Mouse (Mus musculus) intestine, embryonic 14.5 days (tissue): ENCODE measurements around the gene Emc9. TPM values are rescaled to one million over a fixed set of nuclear protein-coding genes. Genes with fewer than 3 reads are reported as not detected.

Experiments
- ATAC-seq: fragments of 200-750 bp; cut with Nextera tagmentation; replicated peaks from 2 replicates; pipeline ENCODE4 v1.8.0; 2017; ENCODE audit warnings: low read depth, moderate number of reproducible peaks, moderate TSS enrichment, moderate library complexity; ENCODE audit not compliant: low FRiP score, low TSS enrichment
- DNase-seq: peaks from one replicate; pipeline ENCODE4 v3.0.0-alpha.2; 2018; ENCODE audit warnings: low spot score
- H3K27ac ChIP-seq: fragments of 300-500 bp; sonication (generic); 2 replicates; pipeline ENCODE4 v1.5.1; 2014; ENCODE audit warnings: low read depth, mild to moderate bottlenecking, control low read depth
- H3K27me3 ChIP-seq: fragments of 300-500 bp; sonication (generic); replicated peaks from 2 replicates; pipeline ENCODE4 v1.6.1; 2014; ENCODE audit warnings: low read length, control low read depth; ENCODE audit not compliant: control insufficient read depth, insufficient read depth
- H3K36me3 ChIP-seq: fragments of 300-500 bp; sonication (generic); 2 replicates; pipeline ENCODE4 v1.6.1; 2014; ENCODE audit warnings: low read length, control low read depth; ENCODE audit not compliant: control insufficient read depth, insufficient read depth
- H3K4me1 ChIP-seq: fragments of 300-500 bp; sonication (generic); replicated peaks from 2 replicates; pipeline ENCODE4 v1.6.1; 2014; ENCODE audit warnings: low read length, control low read depth, mixed read lengths; ENCODE audit not compliant: control insufficient read depth, insufficient read depth
- H3K4me2 ChIP-seq: fragments of 300-500 bp; sonication (generic); 2 replicates; pipeline ENCODE4 v1.6.1; 2014; ENCODE audit warnings: low read length
- H3K4me3 ChIP-seq: fragments of 300-500 bp; sonication (generic); 2 replicates; pipeline ENCODE4 v1.5.1; 2014; ENCODE audit warnings: low read depth, low read length, control low read depth, mixed read lengths
- H3K9ac ChIP-seq: fragments of 300-500 bp; sonication (generic); 2 replicates; pipeline ENCODE4 v1.6.1; 2014; ENCODE audit warnings: mild to moderate bottlenecking, low read length
- H3K9me3 ChIP-seq: fragments of 300-500 bp; sonication (generic); 2 replicates; pipeline ENCODE4 v1.6.1; 2016; ENCODE audit warnings: low read length, control low read depth; ENCODE audit not compliant: control insufficient read depth
- WGBS: fragments of 180-500 bp; shearing (Covaris S2); extraction: QIAGEN DNeasy Blood & Tissue Kit; methylation state at CpG from one replicate; pipeline ENCODE4 v1.1.7; 2014; 5-methylcytosine and 5-hydroxymethylcytosine counted together
- polyA plus RNA-seq: library from polyadenylated mRNA; unstranded; fragments of >200 nt; fragmentation: Nextera tagmentation; extraction: Ambion mirVana; gene quantifications from 2 replicates; pipeline ENCODE4 v1.2.1, GENCODE M21; 2014

The Emc9 gene
- polyA plus RNA-seq, 1 experiment from 2014 or later = 7.0 TPM

- Histone ChIP-seq H3K9me3 (no peaks in the 10 kb centered on the region), H3K36me3 (peaks cover 14% of the 10 kb centered on the region), H3K27me3 (no peaks in the 10 kb centered on the region), H3K4me1 (no peaks in the 10 kb centered on the region), H3K9ac (no peak overlapping the region), H3K4me3 (no peak overlapping the region), H3K27ac (no peak overlapping the region), H3K4me2 (no peak overlapping the region)
- no peak for DNase-seq
- whole genome bisulfite sequencing = 74% methylated on average over 6 of the region's 6 CpGs
- ATAC-seq = no peak
Observed at GRCm38 (mm10) chr14:55613346-55613745, 28.2 kb upstream of the Emc9 start.

- Histone ChIP-seq H3K4me2 (no peak overlapping the region), H3K9ac (no peak overlapping the region), H3K27me3 (no peaks in the 10 kb centered on the region), H3K9me3 (no peaks in the 10 kb centered on the region), H3K27ac (no peak overlapping the region), H3K36me3 (peaks cover 40% of the 10 kb centered on the region), H3K4me3 (no peak overlapping the region), H3K4me1 (no peaks in the 10 kb centered on the region; the same call in 1 of the 2 replicates)
- 100% methylated on average over 6 of the region's 6 CpGs for WGBS
- DNase-seq (no peak), ATAC-seq (no peak)
Observed at GRCm38 (mm10) chr14:55608339-55608738, 23.2 kb upstream of the Emc9 start.

- Histone ChIP-seq H3K9me3 (no peaks in the 10 kb centered on the region), H3K36me3 (peaks cover 65% of the 10 kb centered on the region), H3K27ac (no peak overlapping the region), H3K4me2 (no peak overlapping the region), H3K9ac (no peak overlapping the region), H3K4me3 (no peak overlapping the region), H3K27me3 (no peaks in the 10 kb centered on the region), H3K4me1 (no peaks in the 10 kb centered on the region; the same call in 1 of the 2 replicates)
- WGBS = 92% methylated on average over 16 of the region's 16 CpGs
- no peak for ATAC-seq
- DNase-seq = no peak
Observed at GRCm38 (mm10) chr14:55605743-55606459, 20.8 kb upstream of the Emc9 start.

- Histone ChIP-seq H3K9ac (no peak overlapping the region), H3K36me3 (peaks cover 75% of the 10 kb centered on the region), H3K4me3 (no peak overlapping the region), H3K27me3 (no peaks in the 10 kb centered on the region), H3K4me2 (peak overlapping the region; percentile 41), H3K9me3 (no peaks in the 10 kb centered on the region), H3K27ac (no peak overlapping the region), H3K4me1 (no peaks in the 10 kb centered on the region; the same call in 1 of the 2 replicates)
- DNase-seq (no peak), ATAC-seq (no peak)
- 96% methylated on average over 11 of the region's 11 CpGs for WGBS
Observed at GRCm38 (mm10) chr14:55604823-55605222, 19.7 kb upstream of the Emc9 start.

- peak overlapping the region; percentile 41 for H3K4me2 ChIP-seq
- no peaks in the 10 kb centered on the region for H3K9me3 ChIP-seq
- H3K36me3 ChIP-seq = peaks cover 75% of the 10 kb centered on the region
- no peaks in the 10 kb centered on the region for H3K27me3 ChIP-seq
- H3K4me1 ChIP-seq = no peaks in the 10 kb centered on the region; the same call in 1 of the 2 replicates
- ATAC-seq = peak; percentile 90
- H3K9ac ChIP-seq = peak overlapping the region; percentile 4
- H3K4me3 ChIP-seq = peak overlapping the region; percentile 15
- WGBS = 12% methylated on average over 19 of the region's 19 CpGs
- DNase-seq = peak; percentile 92
- H3K27ac ChIP-seq = peak overlapping the region; percentile 25
Observed at GRCm38 (mm10) chr14:55603633-55604576, 18.8 kb upstream of the Emc9 start.

GRCm38 (mm10) chr14:55603271-55603632 is 18.1 kb upstream of the Emc9 start, which contains the start of gene Irf9:
Gene Irf9 (plus strand): TSS chr14:55603571.
- H3K4me1 ChIP-seq = no peaks in the 10 kb centered on the region; the same call in 1 of the 2 replicates
- WGBS = 84% methylated on average over 7 of the region's 7 CpGs
- H3K4me2 ChIP-seq = peak within 1 kb of the TSS; percentile 41
- H3K27ac ChIP-seq = peak within 1 kb of the TSS; percentile 25
- H3K4me3 ChIP-seq = peak within 1 kb of the TSS; percentile 15
- H3K9ac ChIP-seq = peak within 1 kb of the TSS; percentile 4
- H3K36me3 ChIP-seq = peaks cover 76% of the 10 kb centered on the region
- ATAC-seq (no peak), DNase-seq (no peak)
- no peaks in the 10 kb centered on the region for H3K27me3 ChIP-seq
- no peaks in the 10 kb centered on the region for H3K9me3 ChIP-seq

- H3K9me3 ChIP-seq = no peaks in the 10 kb centered on the region
- 92% methylated on average over 21 of the region's 21 CpGs for WGBS
Observed at GRCm38 (mm10) chr14:55598521-55599390, 13.7 kb upstream of the Emc9 start.

More at GRCm38 (mm10) chr14:55598521-55599390, 13.7 kb upstream of the Emc9 start:
- H3K4me1 ChIP-seq = no peaks in the 10 kb centered on the region
- DNase-seq = no peak
- no peak overlapping the region for H3K9ac ChIP-seq
- no peak overlapping the region for H3K27ac ChIP-seq
- H3K4me2 ChIP-seq = no peak overlapping the region
- H3K27me3 ChIP-seq = no peaks in the 10 kb centered on the region
- no peak for ATAC-seq
- H3K36me3 ChIP-seq = peaks cover 89% of the 10 kb centered on the region
- no peak overlapping the region for H3K4me3 ChIP-seq
